Mouse (Mus musculus) fibroblast of lung, adult 2 months (primary cell): ENCODE measurements at regions not wholly inside any gene's neighbourhood (a gene's known extent, or its start where the extent isn't known, plus 50 kb on each side); places are given as distances from the start of the nearest gene placed in this dataset.
A peak's percentile ranks its signal among the peaks of the same experiment; 100 is the strongest.

Experiments used
- DNase-seq: peaks from one replicate; pipeline ENCODE4 v3.0.0-alpha.2; 2011; ENCODE audit warnings: low read depth

DNA sequence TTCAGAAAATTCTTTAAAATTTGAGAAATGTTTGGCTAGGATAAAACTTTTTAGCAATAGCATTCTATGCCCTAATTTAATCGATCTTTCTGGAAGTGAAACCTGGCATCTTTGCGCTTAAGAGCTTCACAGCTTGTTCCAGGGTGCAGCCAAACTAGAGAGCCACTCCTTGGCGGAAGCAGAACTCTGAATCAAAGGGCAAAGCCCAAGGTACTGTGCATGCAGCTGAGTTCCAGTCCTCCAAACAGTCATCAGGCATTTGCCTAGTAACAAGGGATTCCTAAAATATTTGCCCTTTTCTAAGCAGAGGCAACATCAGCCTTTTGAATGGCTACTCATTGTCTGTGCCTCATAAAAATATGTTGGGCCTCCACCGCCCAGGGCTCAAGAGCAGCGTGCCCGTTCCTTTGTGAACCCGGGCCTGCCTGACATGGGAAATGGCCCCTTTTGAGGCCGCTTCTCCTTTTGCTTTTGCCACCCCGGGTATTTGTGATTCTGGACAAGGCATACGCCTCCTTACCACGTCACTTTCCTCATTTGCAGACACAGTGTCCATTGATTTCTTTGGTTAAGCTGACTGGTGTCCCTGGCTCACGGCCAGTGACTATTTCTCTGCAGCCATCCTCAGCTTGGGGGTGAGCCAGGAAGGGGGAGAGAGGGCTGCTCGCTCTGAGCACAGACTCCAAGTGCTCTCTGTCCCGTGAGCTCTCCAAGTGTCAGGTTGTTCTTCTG lies 402.2 kb upstream of the Smim15 start:
- DNase-seq, result no peak

DNA sequence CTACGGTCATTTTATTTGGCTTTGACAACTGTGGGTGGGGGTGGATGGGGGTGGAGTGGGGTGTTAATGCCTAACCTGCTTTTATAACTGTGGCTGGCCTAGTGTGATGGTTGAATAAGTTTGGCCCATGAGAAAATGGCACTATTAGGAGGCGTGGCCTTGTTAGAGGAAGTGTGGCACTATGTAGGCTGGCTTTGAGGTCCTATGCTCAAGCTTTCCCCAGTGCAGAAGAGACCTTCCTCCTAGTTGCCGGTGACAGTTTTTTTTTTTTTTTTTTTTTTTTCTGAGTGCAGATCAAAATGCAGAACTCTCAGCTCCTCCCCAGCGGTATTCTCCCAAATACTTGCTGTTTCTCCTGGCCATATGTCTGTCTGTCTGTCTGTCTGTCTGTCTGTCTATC lies 404.6 kb upstream of the Smim15 start:
- DNase-seq, result no peak

DNA sequence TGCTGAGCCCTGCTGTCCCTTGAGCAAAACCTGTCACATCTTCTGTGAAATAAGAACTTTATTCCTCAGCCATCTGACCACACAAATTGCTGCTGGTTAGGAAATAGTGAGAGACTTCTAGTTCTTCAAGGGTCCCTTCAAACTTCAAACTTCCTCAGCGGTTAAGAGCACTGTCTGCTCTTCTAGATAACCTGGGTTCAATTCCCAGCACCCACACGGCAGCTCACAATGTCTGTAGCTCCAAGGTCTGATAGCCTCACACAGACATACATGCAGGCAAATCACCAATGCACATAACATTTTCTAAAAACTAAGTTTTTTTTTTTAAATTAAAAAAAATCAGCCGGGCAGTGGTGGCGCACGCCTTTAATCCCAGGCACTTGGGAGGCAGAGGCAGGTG lies 407.0 kb upstream of the Smim15 start:
- DNase-seq, result no peak

DNA sequence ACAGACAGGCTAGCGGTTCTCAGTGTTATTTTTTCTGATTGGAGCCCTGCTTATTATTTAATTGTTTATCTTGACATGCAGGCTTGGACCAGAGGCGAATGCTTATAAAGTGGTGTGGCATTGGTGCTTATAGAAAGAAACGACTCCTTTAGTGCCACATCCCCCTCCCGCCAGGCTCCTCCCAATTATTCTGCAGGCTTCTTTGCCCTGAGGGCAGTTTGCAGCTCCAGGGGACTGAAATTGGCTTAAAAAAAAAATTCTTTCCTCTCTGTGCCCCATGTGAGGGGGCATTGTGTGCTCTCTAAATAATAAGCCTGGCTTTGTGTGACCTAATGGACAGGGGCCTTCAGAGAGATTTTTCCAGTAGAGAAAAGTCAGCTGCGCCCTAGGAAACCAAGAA lies 409.1 kb upstream of the Smim15 start:
- no peak for DNase-seq

DNA sequence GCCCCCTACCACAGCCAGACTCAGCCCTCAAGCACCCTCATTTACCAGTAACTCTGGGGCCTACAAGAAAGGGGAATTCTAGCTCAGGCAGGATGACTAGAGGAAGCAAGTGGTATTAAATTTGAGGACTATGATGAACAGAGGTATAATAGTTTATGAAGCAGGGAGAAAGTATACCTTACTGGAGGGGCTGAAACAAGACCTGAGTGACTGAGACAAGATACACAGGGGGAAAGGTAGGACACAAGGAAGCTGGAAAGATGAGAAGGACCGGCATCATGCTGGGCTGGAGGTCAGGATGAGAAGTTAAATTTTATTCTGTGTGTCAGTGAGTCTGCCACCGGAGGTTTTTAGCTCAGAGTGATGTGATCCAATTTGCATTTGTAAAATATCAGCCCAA lies 417.2 kb upstream of the Smim15 start:
- no peak for DNase-seq

DNA sequence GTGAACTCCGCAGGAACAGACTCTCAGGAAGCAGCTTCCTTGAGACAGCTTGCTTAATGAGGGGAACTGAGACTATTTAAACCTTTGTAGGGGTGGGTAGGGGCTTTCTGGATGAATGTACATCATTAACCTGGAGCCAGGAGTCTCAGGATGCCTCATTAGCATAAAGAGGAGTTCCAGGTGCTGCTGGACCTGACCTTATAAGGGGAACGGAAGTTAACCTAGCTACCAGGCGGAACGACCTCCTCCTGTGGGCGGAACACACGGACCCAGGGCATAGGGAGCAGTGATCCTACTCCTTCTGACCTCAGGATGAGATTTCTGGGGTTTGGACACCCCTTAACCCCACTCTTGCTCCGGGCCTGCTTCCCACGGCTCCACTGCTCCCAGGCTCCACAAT lies 417.6 kb upstream of the Smim15 start:
- no peak for DNase-seq

DNA sequence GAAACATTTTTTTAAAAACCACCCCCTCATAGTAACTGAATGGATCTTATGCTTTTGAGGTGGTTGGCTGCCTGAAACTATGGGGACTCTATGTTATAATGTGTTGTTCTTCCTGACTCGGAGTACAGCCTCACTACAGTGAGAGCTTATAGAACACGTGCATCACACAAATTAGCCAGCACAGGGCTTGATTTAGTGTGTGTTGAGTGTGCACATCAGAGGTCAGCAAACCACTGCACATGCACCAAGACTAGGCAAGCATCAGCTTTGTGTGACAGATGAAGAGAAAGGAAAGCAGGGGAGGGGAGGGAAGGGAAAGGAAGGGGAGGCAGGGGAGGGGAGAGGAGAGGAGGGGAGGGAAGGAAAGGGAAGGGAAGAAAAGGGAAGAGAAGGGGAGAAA lies 422.9 kb upstream of the Smim15 start:
- no peak for DNase-seq

DNA sequence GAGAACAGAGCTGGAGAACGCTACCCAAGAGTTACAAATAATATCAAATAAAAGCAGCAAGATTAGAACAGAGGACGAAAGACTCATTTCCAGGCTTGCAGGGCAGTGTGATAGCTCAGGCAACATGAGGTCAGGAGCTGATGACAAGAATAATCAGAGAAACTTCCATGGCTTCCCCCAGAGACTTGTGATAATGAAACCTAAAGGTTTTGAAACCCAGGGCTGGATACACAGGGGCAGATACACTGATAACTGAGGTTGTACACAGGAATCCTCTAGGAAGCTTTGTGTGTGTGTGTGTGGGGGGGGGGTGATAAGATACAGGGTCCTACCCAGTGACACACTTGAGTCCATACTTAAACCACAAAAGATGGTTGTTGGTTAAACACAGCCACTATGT lies 423.4 kb upstream of the Smim15 start:
- DNase-seq, result no peak

DNA sequence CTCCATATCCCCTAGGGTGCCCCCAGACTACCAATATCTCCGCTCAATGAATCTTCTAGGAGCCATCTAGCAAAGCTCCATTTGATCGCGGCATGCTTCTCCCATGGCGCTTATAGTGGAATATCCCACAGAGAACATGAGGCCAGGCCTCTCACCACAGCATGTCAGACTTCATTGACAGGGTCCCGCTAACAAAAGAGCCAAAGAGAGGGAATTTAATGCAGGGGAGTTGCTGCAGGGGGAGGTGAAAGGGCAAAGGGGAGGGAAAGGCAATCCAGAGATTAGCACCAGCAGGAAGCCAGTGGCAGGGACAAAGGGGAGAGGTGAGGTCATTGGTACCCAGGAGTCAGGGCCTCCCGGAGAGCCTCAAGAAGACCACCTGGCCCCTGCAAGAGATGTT lies 424.0 kb upstream of the Smim15 start:
- no peak for DNase-seq

DNA sequence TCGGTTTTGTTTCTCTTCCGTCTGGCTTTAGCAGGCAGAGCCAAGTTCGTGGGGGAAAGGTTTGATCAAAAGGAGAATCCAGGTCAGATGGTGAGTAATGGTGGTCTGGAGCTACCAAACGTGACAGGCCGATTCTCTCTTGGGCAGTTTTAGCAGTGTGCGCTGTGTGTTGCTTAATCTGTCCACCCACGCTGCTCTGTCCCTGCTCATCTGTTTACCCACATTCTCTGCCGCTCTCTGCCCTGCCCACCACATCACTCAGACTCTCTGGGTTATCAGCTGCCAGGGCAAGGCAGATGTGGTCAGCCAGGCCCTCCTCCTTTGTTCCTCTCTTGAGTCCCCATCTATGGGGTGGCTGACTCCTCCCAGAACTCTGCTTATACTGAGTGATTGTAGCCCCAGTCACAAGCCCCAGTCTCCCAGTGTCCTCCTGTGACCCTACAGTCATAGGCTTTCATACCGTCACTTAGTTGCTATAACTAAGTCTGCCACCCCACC lies 424.8 kb upstream of the Smim15 start:
- peak; percentile 24 for DNase-seq

DNA sequence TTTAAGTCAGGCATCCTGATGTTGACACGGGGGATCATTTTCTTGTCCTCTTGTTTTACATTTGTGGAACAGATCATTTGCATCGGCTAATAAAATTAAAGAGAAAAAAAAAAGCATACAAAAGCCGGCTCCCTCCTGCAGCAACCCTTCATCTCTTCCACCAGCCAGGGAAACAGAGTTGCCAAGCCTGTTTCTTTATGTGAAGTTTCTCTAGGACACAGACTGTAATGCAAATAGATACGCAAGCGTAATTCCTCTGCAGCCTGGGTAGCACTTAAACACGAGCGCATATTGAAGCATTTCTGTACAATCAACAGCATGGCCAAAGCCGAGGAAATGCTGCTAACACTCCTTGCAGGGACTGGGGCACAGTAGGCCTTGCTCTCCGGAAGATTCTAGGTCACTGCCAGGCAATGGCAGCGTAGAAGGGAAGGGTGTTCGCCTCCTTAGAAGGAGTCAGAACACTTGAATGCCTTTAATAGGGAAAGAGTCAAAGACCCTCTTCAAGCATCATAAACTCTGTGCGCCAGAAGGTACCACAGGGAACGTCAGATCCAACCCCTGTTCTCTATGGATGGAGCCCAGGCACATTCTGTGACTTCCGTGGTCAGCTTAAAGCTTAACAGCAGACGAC lies 425.3 kb upstream of the Smim15 start:
- DNase-seq, result no peak

DNA sequence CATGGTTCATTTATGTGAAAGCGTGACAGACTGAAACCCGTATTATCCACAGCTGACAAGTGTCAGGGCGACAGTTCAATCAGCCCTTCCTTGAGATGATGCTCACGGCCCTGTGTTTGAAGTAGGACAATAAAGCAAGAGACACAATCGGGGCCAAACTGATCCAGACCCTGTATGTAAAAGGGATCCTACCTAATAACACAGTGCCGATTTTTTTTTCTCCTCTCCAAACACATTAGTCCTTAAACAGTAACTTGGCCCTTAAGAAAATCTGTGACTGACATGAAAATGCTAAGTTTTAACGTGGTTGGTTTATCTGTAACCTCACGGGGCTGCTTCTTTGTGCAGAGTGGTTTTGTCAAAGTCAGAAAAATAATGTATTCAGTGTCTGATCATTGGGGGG lies 425.9 kb upstream of the Smim15 start:
- no peak for DNase-seq

DNA sequence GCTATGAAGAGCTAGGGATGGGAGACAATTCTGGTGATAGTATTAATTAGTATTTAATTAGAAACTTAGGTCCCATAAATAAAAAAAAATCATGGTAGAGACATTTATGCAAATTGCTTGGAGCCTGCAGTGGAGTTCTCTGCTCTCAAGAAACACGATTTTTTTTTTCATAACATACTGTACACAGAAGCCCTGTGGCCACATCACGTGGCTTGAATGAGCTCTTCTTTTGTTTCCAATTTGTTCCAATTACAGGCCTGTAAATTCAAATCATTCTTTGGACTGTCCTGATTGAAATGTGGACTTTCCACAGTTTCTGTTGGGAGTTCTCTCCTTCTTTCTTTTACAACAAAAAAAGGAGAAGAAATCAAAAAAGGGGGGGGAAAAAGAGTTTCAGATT lies 426.7 kb upstream of the Smim15 start:
- DNase-seq, result no peak

DNA sequence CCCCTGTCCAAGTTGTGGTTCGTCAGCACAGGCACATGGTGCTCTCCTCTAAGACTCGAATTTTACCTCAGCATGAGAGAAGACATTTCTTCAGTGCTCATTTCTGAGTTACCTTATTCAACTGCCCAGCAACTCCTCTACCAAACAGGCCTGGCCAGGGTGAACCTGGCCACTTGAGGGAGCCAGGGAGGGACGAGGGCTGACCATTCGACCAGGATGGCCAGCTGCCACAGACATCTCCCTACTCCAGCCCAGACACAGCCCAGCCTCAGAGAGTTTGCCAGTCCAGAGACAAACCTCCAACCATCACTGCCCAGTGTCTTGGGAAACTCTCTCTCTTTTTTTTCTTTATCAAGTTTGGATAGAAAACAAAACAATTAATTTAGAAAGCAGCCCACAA lies 427.5 kb upstream of the Smim15 start:
- DNase-seq, result no peak

DNA sequence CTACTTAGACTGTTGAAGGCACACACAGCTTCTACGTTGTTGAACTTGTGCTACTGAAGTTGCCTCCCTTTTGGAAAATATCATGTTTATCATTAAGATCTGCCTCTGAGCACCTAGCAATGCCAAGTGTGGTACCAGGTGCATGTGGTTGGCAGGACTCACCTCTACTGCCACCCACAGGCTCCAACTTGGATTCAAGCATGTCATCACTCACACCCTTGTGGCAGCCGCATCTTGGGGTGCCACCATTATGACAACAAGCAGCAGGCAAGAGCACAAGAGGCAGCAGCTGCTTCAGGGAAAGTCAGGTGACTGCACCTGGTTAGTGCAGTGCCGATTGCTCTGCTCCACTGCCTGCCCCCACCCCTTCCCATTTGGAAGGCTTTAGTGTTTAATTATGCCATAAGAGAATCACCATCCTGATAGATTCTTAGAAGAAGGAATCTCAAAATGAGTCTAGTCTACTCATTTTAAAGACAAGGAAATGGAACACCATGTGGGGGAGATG lies 435.2 kb upstream of the Smim15 start:
- no peak for DNase-seq

DNA sequence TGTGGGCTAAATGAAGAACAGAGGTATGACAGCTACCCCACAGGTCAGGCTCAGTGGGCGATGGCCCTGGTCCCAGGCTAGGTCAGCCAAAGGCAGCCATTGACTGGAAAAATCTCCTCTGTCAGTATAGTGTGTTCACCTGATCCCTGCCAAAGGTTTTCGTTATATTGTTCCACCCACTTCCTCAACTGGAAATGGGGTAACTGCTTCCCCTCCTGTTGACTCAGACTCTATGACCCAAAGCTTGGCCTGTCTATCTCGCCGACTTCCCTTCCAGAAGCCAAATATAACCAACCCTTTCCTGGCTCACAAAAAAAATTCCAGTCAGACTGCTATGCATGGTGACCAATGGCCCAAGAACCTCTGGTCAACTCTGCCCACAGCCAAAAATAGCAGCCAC lies 437.0 kb upstream of the Smim15 start:
- peak; percentile 89 for DNase-seq

DNA sequence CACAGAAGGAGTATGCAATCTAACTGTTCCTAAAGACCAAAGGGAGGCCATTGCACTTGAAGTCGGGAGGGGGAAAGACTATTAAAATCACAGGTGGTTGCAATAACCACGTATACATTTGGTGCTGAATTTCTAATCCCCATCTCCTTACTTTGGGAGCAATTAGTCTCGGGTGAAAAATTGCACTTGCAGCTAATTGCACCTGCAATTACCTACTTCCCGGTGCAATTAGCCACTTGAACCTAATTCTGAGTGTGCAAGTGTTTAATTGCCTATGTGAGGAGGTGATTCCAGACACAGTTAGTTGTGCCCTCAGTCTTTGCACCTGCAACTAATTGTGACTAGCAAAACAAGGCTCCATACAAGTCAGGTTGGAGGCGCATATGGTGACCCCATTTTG lies 442.1 kb upstream of the Smim15 start:
- DNase-seq, result no peak

DNA sequence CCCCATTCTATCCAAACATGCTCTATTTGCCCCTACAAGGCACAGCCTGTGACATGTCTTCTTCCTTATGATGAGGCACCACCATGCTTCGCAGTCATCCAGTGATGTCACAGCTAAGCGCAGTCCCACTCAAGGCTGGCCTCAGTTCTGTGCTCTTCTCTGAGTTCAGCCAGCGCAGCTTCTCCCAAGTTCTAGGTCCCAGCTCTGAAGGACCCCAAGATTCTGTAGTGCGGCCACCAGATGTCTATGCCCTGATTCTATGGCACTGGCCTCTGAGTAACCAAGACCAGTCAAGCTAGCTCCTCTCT lies 443.2 kb upstream of the Smim15 start:
- no peak for DNase-seq

DNA sequence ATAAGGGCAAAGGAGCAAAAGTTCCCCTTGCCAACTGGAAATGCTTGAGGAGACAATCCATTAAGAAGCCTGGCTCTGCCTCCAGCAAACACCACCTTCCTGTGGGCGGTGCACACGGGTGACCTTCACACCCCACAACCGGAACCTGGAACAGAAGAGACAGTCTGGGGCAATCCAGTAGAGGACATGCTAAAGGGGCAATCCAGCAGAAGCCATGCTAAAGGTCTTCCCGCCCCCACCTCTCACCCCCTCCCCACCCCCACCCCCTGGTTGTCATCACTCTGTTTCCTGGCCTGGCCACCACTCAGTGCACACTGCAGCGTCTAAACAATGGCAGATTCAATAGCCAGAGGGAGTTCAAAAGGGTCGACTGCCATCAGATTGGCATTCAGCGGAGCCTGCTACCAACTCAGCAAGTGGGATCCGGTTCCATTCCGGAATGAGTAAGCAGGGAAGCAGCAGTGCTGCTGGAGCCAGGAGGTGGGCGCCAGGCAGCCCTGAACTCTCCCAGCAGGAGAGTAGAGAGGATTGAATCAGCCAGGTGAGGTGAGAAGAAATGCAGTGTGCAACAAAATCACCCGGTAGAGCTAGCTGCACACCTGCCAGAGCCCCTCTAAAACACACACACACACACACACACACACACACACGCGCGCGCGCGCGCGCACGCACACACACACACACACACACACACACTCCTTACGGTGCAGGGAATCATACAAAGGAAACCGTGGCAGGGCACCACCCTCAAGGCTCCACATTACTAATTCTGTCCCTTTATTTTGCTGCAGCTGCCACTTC lies 443.7 kb upstream of the Smim15 start:
- DNase-seq, result no peak

DNA sequence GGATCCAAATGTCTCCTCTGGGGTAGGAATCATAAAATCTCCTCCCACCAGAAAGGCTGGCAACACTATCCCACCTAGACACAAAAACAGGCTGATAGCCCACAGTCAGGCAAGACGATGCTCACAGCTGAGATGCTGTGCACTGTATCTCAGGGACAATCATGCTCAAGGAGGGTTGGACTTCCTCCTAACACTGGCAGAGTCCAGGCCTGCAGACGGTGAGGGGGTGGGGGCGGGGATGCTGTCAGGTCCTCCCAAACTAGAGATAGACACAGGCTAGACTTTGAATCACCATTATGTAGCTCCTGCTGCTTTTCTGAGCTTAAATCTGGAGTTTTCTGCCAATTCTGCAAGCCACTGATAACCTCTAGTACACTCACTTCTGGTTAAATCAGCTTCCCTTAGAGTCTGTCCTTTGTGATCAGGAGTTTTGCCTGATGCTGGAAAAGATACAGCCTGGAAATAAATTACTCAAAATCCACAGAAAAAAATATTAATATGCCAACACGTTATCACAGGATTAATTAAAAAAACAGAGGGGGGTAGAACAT lies 445.1 kb upstream of the Smim15 start:
- no peak for DNase-seq

DNA sequence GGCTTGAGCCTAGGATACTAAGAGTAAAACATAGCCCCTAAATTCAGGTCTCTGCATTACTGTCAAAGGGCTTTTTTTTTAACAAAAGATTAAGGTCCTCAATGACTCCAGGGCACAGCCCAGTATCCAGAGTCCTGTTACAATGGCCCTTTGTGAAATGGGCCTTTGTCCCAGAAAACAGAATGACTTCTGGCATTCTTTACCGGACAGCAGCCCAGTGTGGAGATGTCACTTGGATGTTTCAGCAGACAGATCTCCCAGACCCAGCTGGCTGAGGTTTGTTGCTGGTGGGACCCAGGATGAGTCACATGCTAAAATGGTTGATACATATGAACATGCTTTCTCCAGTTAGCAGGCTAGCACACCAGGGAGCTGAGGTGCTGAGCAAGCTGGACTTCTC lies 445.9 kb upstream of the Smim15 start:
- no peak for DNase-seq

DNA sequence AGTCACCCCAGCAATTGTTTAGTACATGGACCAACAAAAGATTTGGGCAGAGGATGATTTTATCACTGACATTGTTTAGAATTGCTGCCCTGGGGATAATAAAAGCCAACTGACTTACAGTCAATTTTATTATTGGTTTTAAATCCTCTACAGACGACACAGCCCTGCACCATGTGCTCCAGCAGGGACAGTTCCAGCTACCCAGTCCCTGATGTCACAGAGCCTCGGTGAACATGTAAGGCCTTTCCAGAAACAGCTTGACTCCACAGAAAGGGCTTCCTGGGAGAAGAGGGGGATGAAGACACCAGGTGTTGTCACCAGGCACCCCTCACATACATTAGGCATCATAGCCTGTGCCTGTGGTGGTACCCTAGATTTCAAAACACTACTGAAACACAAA lies 447.0 kb upstream of the Smim15 start:
- no peak for DNase-seq

DNA sequence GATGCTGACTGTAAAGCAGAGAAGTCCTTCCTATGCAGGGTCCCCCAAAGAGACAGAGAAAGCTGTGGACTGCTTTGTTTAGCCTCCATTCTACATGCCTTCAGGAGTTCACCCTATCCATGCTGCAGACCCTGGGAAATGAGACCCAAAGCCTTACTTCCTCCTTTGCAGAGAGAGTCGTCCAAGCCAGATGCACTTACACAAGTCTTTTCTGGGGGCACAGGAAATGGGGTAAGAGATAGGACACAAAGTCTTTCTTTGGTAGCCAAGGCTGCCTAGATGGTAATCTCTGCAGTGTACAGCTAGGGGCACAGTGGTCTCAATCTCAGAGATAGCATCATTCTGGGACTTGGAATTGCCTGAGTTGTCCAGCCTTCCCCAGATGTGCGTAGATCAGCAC lies 448.1 kb upstream of the Smim15 start:
- DNase-seq, result no peak
